Mouse (Mus musculus) bone marrow macrophage, adult 2 months (primary cell): Measurements from ENCODE around the gene Tomm40l.

Experiments used
- CTCF ChIP-seq: IDR thresholded peaks from 2 replicates; pipeline ENCODE4 v1.5.1; 2012; ENCODE audit warnings: low read depth, mild to moderate bottlenecking, low read length, moderate library complexity
- POLR2A ChIP-seq: IDR thresholded peaks from 2 replicates; pipeline ENCODE4 v1.6.1; 2012; ENCODE audit warnings: mild to moderate bottlenecking, low read depth, low read length, borderline replicate concordance

GRCm38 (mm10) chr1:171189476-171190114, 32.7 kb downstream of the Tomm40l start:
- TF ChIP-seq CTCF = no peak
- no peak for TF ChIP-seq POLR2A
